Mouse (Mus musculus) midbrain, embryonic 10.5 days (tissue): ENCODE measurements around the gene Slc15a1. TPM values are rescaled to one million over a fixed set of nuclear protein-coding genes. Genes with fewer than 3 reads are reported as not detected.
A peak's percentile ranks its signal among the peaks of the same experiment; 100 is the strongest.

Experiments used
- DNase-seq: peaks from one replicate; pipeline ENCODE4 v3.0.0-alpha.2; 2017; ENCODE audit warnings: low spot score
- H3K27ac ChIP-seq: fragments of 300-500 bp; sonication (generic); replicated peaks from 2 replicates; pipeline ENCODE4 v1.5.1; 2016; ENCODE audit warnings: mild to moderate bottlenecking
- H3K27me3 ChIP-seq: fragments of 300-500 bp; sonication (generic); 2 replicates; pipeline ENCODE4 v1.6.1; 2016; ENCODE audit warnings: low read depth, mild to moderate bottlenecking; ENCODE audit not compliant: poor library complexity, severe bottlenecking
- H3K36me3 ChIP-seq: fragments of 300-500 bp; sonication (generic); 2 replicates; pipeline ENCODE4 v1.6.1; 2016; ENCODE audit warnings: mild to moderate bottlenecking, moderate library complexity
- H3K4me1 ChIP-seq: fragments of 300-500 bp; sonication (generic); 2 replicates; pipeline ENCODE4 v1.6.1; 2016
- H3K4me3 ChIP-seq: fragments of 300-500 bp; sonication (generic); 2 replicates; pipeline ENCODE4 v1.5.1; 2016; ENCODE audit warnings: mild to moderate bottlenecking, moderate library complexity
- H3K9me3 ChIP-seq: fragments of 300-500 bp; sonication (generic); replicated peaks from 2 replicates; pipeline ENCODE4 v1.6.1; 2016; ENCODE audit warnings: mild to moderate bottlenecking
- WGBS: fragments of 180-500 bp; shearing (Covaris S2); methylation state at CpG from one replicate; pipeline ENCODE4 v1.1.7; 2016; 5-methylcytosine and 5-hydroxymethylcytosine counted together
- polyA plus RNA-seq: library from polyadenylated mRNA; unstranded; fragments of >200 nt; fragmentation: Nextera tagmentation; extraction: Ambion mirVana; gene quantifications from 2 replicates; pipeline ENCODE4 v1.2.1, GENCODE M21; 2016

The Slc15a1 gene
- polyA plus RNA-seq = 0.04 TPM in 1 of 2 replicates, not detected in the other

DNA sequence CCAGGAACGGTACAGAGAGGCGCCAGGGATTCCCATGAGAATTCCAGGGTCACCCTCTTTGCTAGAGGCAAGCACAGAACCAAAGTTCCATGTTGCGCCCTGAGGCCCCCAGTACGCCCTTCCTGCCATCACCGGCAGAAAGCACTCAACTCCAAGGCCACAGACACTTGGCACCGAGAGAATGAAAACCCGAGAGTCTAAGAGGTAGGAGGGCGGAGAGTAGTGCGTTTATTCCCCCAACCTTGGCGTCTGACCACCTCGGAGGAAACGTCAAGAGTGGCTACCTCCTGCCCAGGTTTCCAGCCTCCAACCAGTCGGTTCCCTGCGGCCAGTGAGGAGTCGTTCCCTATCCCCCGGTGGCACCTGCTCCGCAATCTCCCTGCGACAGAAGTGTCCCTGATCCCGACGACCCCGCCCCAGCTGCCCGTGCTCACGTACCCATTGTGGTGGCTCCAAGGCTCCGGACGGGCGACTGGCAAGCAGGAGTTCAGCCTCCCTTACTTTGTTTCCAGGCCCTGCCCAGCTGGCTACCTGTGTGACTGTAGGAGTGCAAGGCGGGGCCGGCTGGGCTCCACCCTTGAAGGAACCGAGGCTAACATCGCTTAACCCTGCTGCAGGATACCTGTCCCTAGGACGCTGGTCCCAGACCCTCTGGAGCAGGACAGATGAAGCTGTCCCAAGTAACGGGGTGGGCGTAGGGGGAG lies at the start of gene Slc15a1:
Gene Slc15a1 (minus strand): TSS at position 472 of the 704 bp plus-strand sequence.
- 12% methylated on average over 33 of the region's 33 CpGs for WGBS
- Histone ChIP-seq H3K27ac (no peak within 1 kb of the TSS; the same call in 1 of the 2 replicates), H3K27me3 (peaks cover 43% of the 10 kb centered on the region), H3K36me3 (no peaks in the 10 kb centered on the region), H3K9me3 (no peaks in the 10 kb centered on the region), H3K4me1 (peaks cover 19% of the 10 kb centered on the region), H3K4me3 (peak within 1 kb of the TSS; percentile 45)
- no peak for DNase-seq

DNA sequence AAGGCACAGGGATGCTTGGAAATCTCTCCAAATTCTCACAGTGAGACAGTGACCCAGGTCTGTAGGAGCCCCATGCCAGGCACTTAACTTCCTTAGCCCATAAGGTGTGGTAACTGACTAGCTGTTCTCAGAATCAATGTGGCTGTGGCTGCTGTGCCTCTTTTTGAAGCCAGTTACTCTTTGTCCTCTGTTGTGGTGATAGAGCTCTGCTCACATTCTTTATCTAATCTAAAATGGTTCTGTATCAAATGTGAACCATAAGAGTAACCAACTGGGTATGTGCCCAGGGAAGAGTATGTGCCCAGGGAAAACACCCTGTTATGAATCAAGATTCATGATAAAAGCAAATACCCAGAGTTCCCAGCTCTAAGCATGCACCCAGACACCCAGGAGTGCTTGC lies 48.7 kb upstream of the Slc15a1 start:
- H3K4me3 ChIP-seq = no peak overlapping the region
- H3K27me3 ChIP-seq = no peaks in the 10 kb centered on the region
- no peak overlapping the region for H3K27ac ChIP-seq
- H3K9me3 ChIP-seq = no peaks in the 10 kb centered on the region
- H3K4me1 ChIP-seq = peaks cover 6% of the 10 kb centered on the region; the same call in 1 of the 2 replicates
- 0 out of 2 replicates have a peak, but pooled peaks cover 2% of the 10 kb centered on the region for H3K36me3 ChIP-seq
- no peak for DNase-seq

DNA sequence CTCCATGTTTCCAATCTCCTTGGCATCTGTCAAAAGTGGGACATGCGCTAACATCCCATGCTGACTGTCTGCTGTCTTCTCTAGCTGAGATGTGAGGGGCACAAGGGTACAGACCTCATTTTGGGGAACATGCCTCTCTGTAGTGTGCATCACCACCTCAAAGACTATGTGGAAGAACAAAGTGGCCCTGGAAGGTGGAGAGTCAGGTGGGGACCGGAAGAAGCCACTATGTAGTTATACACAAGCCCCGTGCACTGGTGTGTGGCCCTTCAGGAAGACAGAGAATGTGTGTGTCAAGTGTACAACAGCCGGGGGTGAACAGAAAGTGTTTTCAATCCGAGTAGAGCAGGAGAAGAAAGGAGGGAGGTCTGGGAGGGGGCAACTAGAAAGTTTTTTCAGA lies 47.5 kb upstream of the Slc15a1 start:
- 78% methylated on average over 5 of the region's 5 CpGs for WGBS
- no peak overlapping the region for H3K27ac ChIP-seq
- no peak overlapping the region for H3K4me3 ChIP-seq
- no peaks in the 10 kb centered on the region for H3K9me3 ChIP-seq
- H3K4me1 ChIP-seq = peaks cover 11% of the 10 kb centered on the region
- 0 out of 2 replicates have a peak, but pooled peaks cover 2% of the 10 kb centered on the region for H3K36me3 ChIP-seq
- no peaks in the 10 kb centered on the region for H3K27me3 ChIP-seq
- DNase-seq = no peak

DNA sequence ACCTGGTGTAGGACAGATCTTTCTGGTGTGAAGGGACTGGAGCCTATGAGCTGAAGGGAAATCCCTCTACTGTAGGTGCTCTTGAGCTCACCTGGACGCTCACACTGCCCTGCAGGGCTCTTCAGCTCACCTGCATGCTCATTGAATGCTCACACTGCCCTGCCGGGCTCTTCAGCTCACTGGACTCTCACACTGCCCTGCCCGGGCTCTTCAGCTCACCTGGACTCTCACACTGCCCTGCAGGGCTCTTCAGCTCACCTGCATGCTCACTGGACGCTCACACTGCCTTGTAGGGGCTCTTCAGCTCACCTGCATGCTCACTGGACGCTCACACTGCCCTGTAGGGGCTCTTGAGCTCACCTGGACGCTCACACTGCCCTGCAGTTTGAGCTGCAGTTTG lies 44.8 kb upstream of the Slc15a1 start:
- WGBS = 75% methylated on average over 6 of the region's 6 CpGs
- Histone ChIP-seq H3K9me3 (no peaks in the 10 kb centered on the region), H3K4me3 (no peak overlapping the region)

DNA sequence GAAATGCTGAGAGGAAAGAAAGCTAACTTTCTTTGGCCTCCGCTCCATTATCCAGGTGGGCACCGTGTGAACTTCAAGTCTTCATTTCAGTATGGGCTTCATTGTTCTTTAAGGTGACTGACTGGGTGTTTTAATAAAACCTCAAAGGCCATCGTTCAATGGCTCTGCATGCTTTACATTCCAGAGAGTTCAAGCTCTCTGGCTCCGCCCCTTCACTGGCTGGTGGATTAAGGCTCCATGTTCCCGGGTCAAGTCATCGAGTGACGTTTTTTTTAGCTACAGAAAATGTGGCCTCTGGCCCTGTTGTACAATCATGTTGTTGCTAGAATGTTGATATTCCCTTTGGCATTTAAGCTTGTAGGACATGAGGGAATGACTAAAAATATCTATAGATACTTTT lies 42.7 kb upstream of the Slc15a1 start:
- 0 out of 2 replicates have a peak overlapping the region, but pooled peaks have one; percentile 46 for H3K27ac ChIP-seq
- WGBS = 43% methylated on average over 7 of the region's 7 CpGs

More for the DNA sequence above, 44.8 kb upstream of the Slc15a1 start:
- Histone ChIP-seq H3K36me3 (0 out of 2 replicates have a peak, but pooled peaks cover 2% of the 10 kb centered on the region), H3K27me3 (no peaks in the 10 kb centered on the region), H3K27ac (no peak overlapping the region), H3K4me1 (peaks cover 10% of the 10 kb centered on the region)
- DNase-seq = no peak

DNA sequence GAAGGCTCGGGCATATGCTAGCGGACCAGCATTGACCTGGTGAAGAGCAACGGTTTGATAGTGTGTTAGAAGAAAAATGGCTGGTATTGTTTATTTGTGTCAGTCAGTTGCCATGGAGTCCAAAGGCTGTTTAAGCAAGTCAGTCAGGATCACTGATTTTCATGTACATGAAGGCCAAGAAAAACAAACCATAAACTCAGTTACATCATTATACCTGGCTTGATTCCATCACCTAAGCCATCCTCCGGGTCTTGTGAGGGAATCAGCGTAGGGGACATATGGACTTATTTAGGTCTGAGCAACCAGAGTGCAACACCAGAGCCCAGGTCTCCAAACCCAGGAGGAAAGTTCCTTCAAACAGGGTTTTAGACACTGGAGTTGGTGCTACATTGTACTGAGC lies 41.6 kb upstream of the Slc15a1 start:
- 97% methylated on average over 5 of the region's 5 CpGs for WGBS
- H3K4me3 ChIP-seq = no peak overlapping the region
- peaks cover 10% of the 10 kb centered on the region for H3K4me1 ChIP-seq
- H3K36me3 ChIP-seq = 0 out of 2 replicates have a peak, but pooled peaks cover 2% of the 10 kb centered on the region
- H3K9me3 ChIP-seq = no peaks in the 10 kb centered on the region
- H3K27ac ChIP-seq = no peak overlapping the region
- H3K27me3 ChIP-seq = no peaks in the 10 kb centered on the region
- no peak for DNase-seq

More for the DNA sequence above, 42.7 kb upstream of the Slc15a1 start:
- Histone ChIP-seq H3K9me3 (no peaks in the 10 kb centered on the region), H3K27me3 (no peaks in the 10 kb centered on the region), H3K36me3 (0 out of 2 replicates have a peak, but pooled peaks cover 2% of the 10 kb centered on the region), H3K4me3 (no peak overlapping the region), H3K4me1 (peaks cover 10% of the 10 kb centered on the region)
- peak; percentile 28 for DNase-seq

DNA sequence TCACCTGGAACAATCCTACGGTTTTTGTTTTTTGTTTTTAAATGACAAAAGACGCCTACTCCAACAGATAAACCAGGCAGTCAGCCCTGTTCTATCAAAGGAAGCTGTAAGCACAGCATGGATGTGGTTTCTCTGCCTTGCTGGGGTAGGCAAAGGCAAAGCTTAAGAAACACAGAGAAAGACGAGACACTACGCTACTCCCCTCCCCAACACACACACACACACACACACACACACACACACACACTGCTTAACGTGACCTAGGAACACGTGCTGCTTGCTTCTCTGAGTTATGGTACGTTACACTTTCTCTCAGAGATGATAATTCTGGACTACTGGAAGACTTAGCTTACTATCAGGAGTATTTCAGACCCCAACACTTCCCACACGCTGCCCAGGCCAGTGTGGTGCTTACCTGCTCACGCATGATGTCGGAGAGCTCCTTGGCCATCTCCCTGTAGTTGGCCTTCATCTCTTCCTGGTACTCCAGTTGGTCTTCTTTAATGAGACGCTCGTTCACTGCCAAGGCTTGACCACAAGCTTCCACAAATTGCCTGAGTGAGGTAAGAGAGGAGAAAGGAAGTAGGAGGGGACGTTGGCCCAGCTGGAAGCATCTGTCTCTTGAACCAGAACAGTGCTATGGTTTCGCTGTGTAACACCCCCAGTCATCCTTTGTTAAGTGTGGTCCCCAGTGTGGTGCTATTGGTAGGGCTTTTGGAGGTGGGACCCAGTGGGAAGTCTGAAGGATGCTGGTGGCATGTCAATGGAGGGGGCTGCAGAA lies 40.7 kb upstream of the Slc15a1 start:
- Histone ChIP-seq H3K9me3 (no peaks in the 10 kb centered on the region), H3K27me3 (no peaks in the 10 kb centered on the region), H3K36me3 (0 out of 2 replicates have a peak, but pooled peaks cover 2% of the 10 kb centered on the region), H3K4me1 (peaks cover 10% of the 10 kb centered on the region), H3K27ac (no peak overlapping the region), H3K4me3 (no peak overlapping the region)
- 88% methylated on average over 14 of the region's 14 CpGs for WGBS
- no peak for DNase-seq

DNA sequence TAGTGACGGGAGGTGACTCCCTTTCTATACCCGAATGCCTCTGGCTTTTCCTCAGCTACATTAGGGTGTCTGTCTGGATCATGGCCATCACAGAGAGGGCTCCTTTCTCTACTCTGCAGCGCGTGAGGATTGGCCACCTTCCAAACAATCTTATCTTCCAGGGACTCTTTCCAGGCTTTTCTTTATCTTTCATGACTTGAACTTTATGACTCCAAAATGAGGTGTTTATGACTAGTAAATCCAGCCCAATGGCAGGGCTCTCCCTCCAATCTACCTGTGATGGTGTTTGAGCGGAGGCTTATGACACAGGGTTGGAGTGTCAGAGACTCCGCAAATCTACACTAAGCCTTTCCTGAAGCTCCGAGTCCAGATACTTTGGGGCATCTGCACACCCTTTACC lies 36.2 kb upstream of the Slc15a1 start:
- WGBS = 97% methylated on average over 7 of the region's 7 CpGs
- H3K9me3 ChIP-seq = no peaks in the 10 kb centered on the region; the same call in 1 of the 2 replicates
- no peaks in the 10 kb centered on the region for H3K36me3 ChIP-seq
- no peak for DNase-seq
- no peak overlapping the region for H3K27ac ChIP-seq
- no peaks in the 10 kb centered on the region for H3K4me1 ChIP-seq
- no peaks in the 10 kb centered on the region for H3K27me3 ChIP-seq
- no peak overlapping the region for H3K4me3 ChIP-seq

DNA sequence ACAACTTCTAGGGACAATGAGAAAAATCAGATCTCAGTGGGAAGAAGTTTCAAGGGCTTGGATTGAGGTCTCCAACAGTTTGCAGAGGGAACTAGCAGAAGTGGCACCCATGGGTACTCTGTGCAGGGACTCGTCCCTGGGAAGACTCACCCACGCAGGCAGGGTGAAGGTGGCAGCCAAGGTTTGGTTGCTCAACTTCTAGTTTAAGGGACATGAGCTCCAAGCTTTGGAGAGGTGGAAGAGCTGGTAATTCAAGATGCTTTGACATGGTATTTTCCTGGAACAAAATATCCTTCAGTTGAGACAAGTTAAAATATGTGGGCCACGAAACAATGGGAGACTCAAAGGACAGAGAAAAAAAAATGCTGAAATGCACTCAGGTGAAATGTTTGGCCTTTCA lies 29.4 kb upstream of the Slc15a1 start:
- no peak for DNase-seq
- no peaks in the 10 kb centered on the region; the same call in 1 of the 2 replicates for H3K9me3 ChIP-seq
- no peak overlapping the region for H3K27ac ChIP-seq
- no peak overlapping the region for H3K4me3 ChIP-seq
- no peaks in the 10 kb centered on the region for H3K36me3 ChIP-seq
- WGBS = 92% methylated on average over 3 of the region's 3 CpGs
- H3K4me1 ChIP-seq = no peaks in the 10 kb centered on the region
- H3K27me3 ChIP-seq = no peaks in the 10 kb centered on the region

DNA sequence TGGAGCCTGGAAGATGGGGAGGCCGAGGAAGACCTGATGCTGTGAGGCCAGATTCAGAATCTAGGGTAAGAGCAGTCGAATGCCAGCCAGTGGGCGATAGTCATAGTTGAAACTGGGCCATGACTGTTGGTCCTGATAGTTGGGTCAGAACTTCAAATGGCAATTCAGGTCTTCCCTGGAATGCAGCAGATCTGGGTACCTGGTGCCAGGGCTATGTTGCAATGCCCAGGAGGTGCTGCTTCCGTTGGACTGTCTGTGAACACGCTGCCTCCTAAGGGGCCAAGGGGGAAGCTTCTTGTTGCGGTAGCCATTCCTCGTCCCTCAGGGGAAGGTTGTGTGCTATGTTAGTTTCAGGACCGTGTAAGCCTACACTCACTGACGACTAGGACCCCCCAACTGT lies 25.8 kb upstream of the Slc15a1 start:
- no peaks in the 10 kb centered on the region for H3K9me3 ChIP-seq
- 88% methylated on average over 9 of the region's 9 CpGs for WGBS
- no peak for DNase-seq
- H3K27ac ChIP-seq = no peak overlapping the region
- H3K27me3 ChIP-seq = no peaks in the 10 kb centered on the region
- no peak overlapping the region for H3K4me3 ChIP-seq
- H3K4me1 ChIP-seq = no peaks in the 10 kb centered on the region
- H3K36me3 ChIP-seq = no peaks in the 10 kb centered on the region

DNA sequence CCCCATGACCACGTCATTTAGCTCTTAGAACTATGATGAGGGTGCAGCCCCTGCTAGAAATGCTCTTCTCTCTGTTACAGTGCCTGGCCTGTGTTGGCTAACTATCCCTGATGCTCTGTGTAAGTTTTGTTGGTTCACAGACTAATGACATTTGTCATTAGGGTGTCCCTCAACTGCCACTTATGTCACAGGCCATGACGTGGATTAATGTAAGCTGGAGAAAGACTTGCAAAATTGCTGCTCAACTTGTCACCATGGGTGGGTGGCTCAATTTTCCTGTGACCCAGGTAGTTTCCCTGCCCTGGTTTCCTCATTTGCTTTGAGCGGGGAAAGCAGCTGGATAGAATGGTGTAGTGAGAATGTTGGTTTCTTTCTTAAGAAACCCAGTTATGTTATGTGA lies 22.8 kb upstream of the Slc15a1 start:
- Histone ChIP-seq H3K9me3 (no peaks in the 10 kb centered on the region), H3K4me3 (no peak overlapping the region), H3K4me1 (no peaks in the 10 kb centered on the region), H3K27ac (no peak overlapping the region), H3K27me3 (no peaks in the 10 kb centered on the region), H3K36me3 (no peaks in the 10 kb centered on the region)
- no peak for DNase-seq
- WGBS = 89% methylated on average over 3 of the region's 3 CpGs

DNA sequence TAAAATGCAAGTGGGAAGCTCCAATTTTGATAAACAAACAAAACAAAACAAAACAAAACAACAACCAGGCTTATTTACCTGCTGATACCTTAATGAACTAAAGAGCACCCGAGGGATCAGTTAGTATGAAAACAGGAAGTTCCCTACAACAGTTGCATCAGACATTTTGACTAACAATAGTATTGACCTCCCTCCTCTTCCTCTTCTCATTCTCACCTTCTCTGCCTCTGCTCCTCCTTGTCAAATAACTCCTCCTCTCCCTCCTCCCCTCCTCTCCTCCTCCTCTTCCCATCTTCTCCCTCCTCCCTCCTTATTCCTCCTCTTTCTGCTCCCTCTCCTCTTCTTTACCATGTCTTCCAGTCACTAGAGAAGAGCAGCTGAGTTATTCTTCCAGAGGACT lies 22.1 kb upstream of the Slc15a1 start:
- Histone ChIP-seq H3K27ac (no peak overlapping the region), H3K27me3 (no peaks in the 10 kb centered on the region), H3K4me1 (no peaks in the 10 kb centered on the region), H3K4me3 (no peak overlapping the region), H3K9me3 (no peaks in the 10 kb centered on the region), H3K36me3 (no peaks in the 10 kb centered on the region)
- WGBS = 81% methylated on average over 1 of the region's 1 CpGs
- DNase-seq = no peak

DNA sequence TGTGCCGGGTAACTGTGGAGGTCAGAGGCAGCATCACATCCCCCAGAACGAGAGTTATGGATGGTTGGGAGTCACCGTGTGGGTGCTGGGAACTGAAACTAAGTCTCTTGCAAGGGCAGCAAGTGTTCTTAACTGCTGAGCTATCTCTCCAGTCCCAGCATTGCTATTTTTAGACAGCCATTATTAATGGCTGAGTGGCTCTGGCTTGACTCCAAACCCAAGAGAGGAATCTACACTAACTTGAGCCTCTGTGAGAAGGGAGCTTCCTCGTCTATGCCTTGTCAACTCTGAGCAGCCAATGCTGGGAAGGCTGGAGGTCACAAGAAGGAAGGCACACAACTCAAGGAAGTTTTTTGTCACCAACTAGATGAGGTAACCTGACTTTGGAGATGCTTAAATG lies 16.7 kb upstream of the Slc15a1 start:
- no peaks in the 10 kb centered on the region for H3K36me3 ChIP-seq
- no peaks in the 10 kb centered on the region for H3K4me1 ChIP-seq
- no peak overlapping the region for H3K27ac ChIP-seq
- WGBS = 89% methylated on average over 4 of the region's 4 CpGs
- H3K9me3 ChIP-seq = no peaks in the 10 kb centered on the region
- no peak for DNase-seq
- H3K27me3 ChIP-seq = no peaks in the 10 kb centered on the region
- no peak overlapping the region for H3K4me3 ChIP-seq
